Mouse (Mus musculus) kidney, adult 2 months (tissue): ENCODE measurements around the gene Sidt1.

Experiments used
- CTCF ChIP-seq: fragments of 200-500 bp; conservative IDR thresholded peaks from 2 replicates; pipeline ENCODE4 v1.5.1; 2011; ENCODE audit warnings: low read depth, mild to moderate bottlenecking, control low read depth, low read length, moderate library complexity, mixed read lengths; ENCODE audit not compliant: insufficient read depth, insufficient read length
- POLR2A ChIP-seq: fragments of 200-500 bp; IDR thresholded peaks from one replicate; pipeline ENCODE4 v1.6.1; 2011; ENCODE audit warnings: low read depth, low read length, control low read depth

- no peak for TF ChIP-seq CTCF
- no peak for TF ChIP-seq POLR2A
Measured at GRCm38 (mm10) chr16:44331154-44331553, 1.8 kb downstream of the Sidt1 start.
